Mouse (Mus musculus) CH12.LX (cell line): ENCODE data around the gene 1500011B03Rik. TPM values are rescaled to one million over a fixed set of nuclear protein-coding genes. Genes with fewer than 3 reads are reported as not detected.
"Not testable (repeated sequence)": the region's sequence is repeated elsewhere in the genome, so short reads cannot be mapped to it uniquely, and the experiment has no call there.

ENCODE experiments used
- DNase-seq: peaks from one replicate; pipeline ENCODE4 v3.0.0-alpha.2; 2013; ENCODE audit errors: extremely low read depth
- H3K27ac ChIP-seq: 2 replicates; pipeline ENCODE4 v1.5.1; 2012; ENCODE audit warnings: low read depth, mild to moderate bottlenecking, control low read depth, moderate library complexity; ENCODE audit not compliant: insufficient read depth
- H3K27me3 ChIP-seq: replicated peaks from 2 replicates; pipeline ENCODE3; 2012; ENCODE audit warnings: inconsistent platforms
- H3K36me3 ChIP-seq, 2 experiments: replicated peaks in 1 of 2; 2 replicates each; pipeline versions ENCODE3 to v1.6.1; 2012; ENCODE audit warnings: inconsistent platforms in 1 of 2, low read length in 1 of 2, mild to moderate bottlenecking in 1 of 2, mixed read lengths in 1 of 2, moderate library complexity in 1 of 2; ENCODE audit not compliant: control insufficient read depth in 1 of 2, insufficient read depth in 1 of 2
- H3K4me1 ChIP-seq, 2 experiments: 2 replicates each; pipeline ENCODE4 v1.6.1; 2012; ENCODE audit warnings: inconsistent platforms in 1 of 2, moderate library complexity in 1 of 2; ENCODE audit not compliant: insufficient read depth in 2 of 2, control insufficient read depth in 1 of 2
- H3K4me2 ChIP-seq: 2 replicates; pipeline ENCODE4 v1.6.1; 2012; ENCODE audit warnings: low read depth, mild to moderate bottlenecking, control low read depth; ENCODE audit not compliant: poor library complexity, insufficient read depth, severe bottlenecking
- H3K4me3 ChIP-seq, 3 experiments: fragments of 150-350 bp in 1 of 3; sonication (generic) in 1 of 3; replicated peaks in 1 of 3; 2 replicates each; pipeline versions ENCODE3 to v1.5.1; 2011 to 2012; ENCODE audit warnings: low read depth in 2 of 3, low read length in 2 of 3, mild to moderate bottlenecking in 2 of 3, moderate library complexity in 2 of 3, control low read depth in 1 of 3, improper control_type of control experiment in 1 of 3, inconsistent platforms in 1 of 3, mixed read lengths in 1 of 3; ENCODE audit not compliant: poor library complexity in 1 of 3
- H3K79me2 ChIP-seq: replicated peaks from 2 replicates; pipeline ENCODE4 v1.6.1; 2012; ENCODE audit warnings: mild to moderate bottlenecking, moderate library complexity; ENCODE audit not compliant: control insufficient read depth, poor library complexity, insufficient read depth, severe bottlenecking; ENCODE audit errors: extremely low read depth
- H3K9ac ChIP-seq: 2 replicates; pipeline ENCODE4 v1.6.1; 2012; ENCODE audit warnings: low read depth, mild to moderate bottlenecking, control low read depth, moderate library complexity; ENCODE audit not compliant: insufficient read depth
- H3K9me3 ChIP-seq: replicated peaks from 2 replicates; pipeline ENCODE3; 2012; ENCODE audit warnings: low read length, inconsistent platforms, mixed read lengths
- BHLHE40 ChIP-seq: IDR thresholded peaks from 2 replicates; pipeline ENCODE4 v1.6.1; 2011; ENCODE audit warnings: mild to moderate bottlenecking, low read depth, low read length, improper control_type of control experiment
- CHD2 ChIP-seq: IDR thresholded peaks from 2 replicates; pipeline ENCODE4 v1.6.1; 2011; ENCODE audit warnings: low read length, improper control_type of control experiment
- CTCF ChIP-seq, 2 experiments: IDR thresholded peaks in 1 of 2; conservative IDR thresholded peaks in 1 of 2; 2 replicates each; pipeline ENCODE4 v1.5.1; 2011 to 2012; ENCODE audit warnings: low read depth in 2 of 2, low read length in 2 of 2, improper control_type of control experiment in 1 of 2, inconsistent platforms in 1 of 2, mild to moderate bottlenecking in 1 of 2, moderate library complexity in 1 of 2
- ELF1 ChIP-seq: IDR thresholded peaks from 2 replicates; pipeline ENCODE4 v1.6.1; 2014; ENCODE audit warnings: low read depth, mild to moderate bottlenecking, inconsistent platforms, low read length, improper control_type of control experiment
- EP300 ChIP-seq: IDR thresholded peaks from 2 replicates; pipeline ENCODE4 v1.6.1; 2011; ENCODE audit warnings: low read length, improper control_type of control experiment
- GABPA ChIP-seq: IDR thresholded peaks from 2 replicates; pipeline ENCODE4 v1.6.1; 2012; ENCODE audit warnings: low read depth, low read length, improper control_type of control experiment, inconsistent platforms; ENCODE audit not compliant: insufficient replicate concordance
- JUN ChIP-seq: IDR thresholded peaks from 2 replicates; pipeline ENCODE4 v1.6.1; 2011; ENCODE audit warnings: low read depth, mild to moderate bottlenecking, low read length, improper control_type of control experiment, moderate library complexity; ENCODE audit not compliant: insufficient read depth
- KAT2A ChIP-seq: IDR thresholded peaks from 2 replicates; pipeline ENCODE4 v1.6.1; 2012; ENCODE audit warnings: low read length, improper control_type of control experiment, inconsistent platforms; ENCODE audit not compliant: insufficient replicate concordance
- MEF2A ChIP-seq: IDR thresholded peaks from 2 replicates; pipeline ENCODE4 v1.6.1; 2014; ENCODE audit warnings: low read depth, mild to moderate bottlenecking, inconsistent platforms, low read length, improper control_type of control experiment, borderline replicate concordance
- MYC ChIP-seq: IDR thresholded peaks from 2 replicates; pipeline ENCODE4 v1.6.1; 2011; ENCODE audit warnings: low read depth, mild to moderate bottlenecking, improper control_type of control experiment, low read length
- RAD21 ChIP-seq: IDR thresholded peaks from 2 replicates; pipeline ENCODE4 v1.6.1; 2011; ENCODE audit warnings: low read depth, mild to moderate bottlenecking, low read length, improper control_type of control experiment, moderate library complexity
- SMC3 ChIP-seq: IDR thresholded peaks from 2 replicates; pipeline ENCODE4 v1.6.1; 2011; ENCODE audit warnings: low read depth, low read length, improper control_type of control experiment
- TBP ChIP-seq: conservative IDR thresholded peaks from 2 replicates; pipeline ENCODE4 v1.6.1; 2011; ENCODE audit warnings: low read depth, low read length, improper control_type of control experiment
- TCF12 ChIP-seq: IDR thresholded peaks from 2 replicates; pipeline ENCODE4 v1.6.1; 2014; ENCODE audit warnings: low read depth, mild to moderate bottlenecking, inconsistent platforms, low read length, improper control_type of control experiment
- UBTF ChIP-seq: IDR thresholded peaks from 2 replicates; pipeline ENCODE4 v1.6.1; 2012; ENCODE audit warnings: low read depth, mild to moderate bottlenecking, inconsistent platforms, low read length, improper control_type of control experiment, moderate library complexity
- ZKSCAN1 ChIP-seq: IDR thresholded peaks from 2 replicates; pipeline ENCODE4 v1.6.1; 2012; ENCODE audit warnings: low read depth, inconsistent platforms, low read length, improper control_type of control experiment, borderline replicate concordance
- ZNF384 ChIP-seq: IDR thresholded peaks from 2 replicates; pipeline ENCODE4 v1.6.1; 2012; ENCODE audit warnings: low read depth, low read length, improper control_type of control experiment, inconsistent platforms
- dilution Hi-C: fragments of 300-500 bp; cut with MboI; formaldehyde crosslinking; loops from 2 replicates; pipeline ENCODE4 v1.14.3; 2020; ENCODE audit warnings: low sequenced_read_pairs; ENCODE audit not compliant: extremely low pct_unique_long_range_greater_than_20kb, extremely low pct_ligation_motif_present
- in situ Hi-C: fragments of 300-500 bp; cut with MboI; formaldehyde crosslinking; loops from 3 replicates; pipeline ENCODE4 v1.14.3; 2019; ENCODE audit warnings: low sequenced_read_pairs, low pct_ligation_motif_present, low pct_unique_long_range_greater_than_20kb, mixed read lengths
- polyA plus RNA-seq: library from polyadenylated mRNA; unstranded; fragments of >175 nt; gene quantifications from 2 replicates; pipeline ENCODE4 v1.2.1, GENCODE M21; 2012; ENCODE audit warnings: low read depth; ENCODE audit not compliant: insufficient read length
- total RNA-seq, 2 experiments: library from RNA; depleted of rRNA; stranded (reverse); fragments of 300-350 nt in 1 of 2; fragments of >200 nt in 1 of 2; gene quantifications; 2 replicates each; pipeline ENCODE4 v1.2.3; 2012 to 2014

The 1500011B03Rik gene
- total and polyA plus RNA-seq, 3 experiments, result 15.5 to 39.1 (median 31.4) TPM

- Histone ChIP-seq H3K36me3 (no peaks in the 10 kb centered on the region), H3K9me3 (peaks cover 10% of the 10 kb centered on the region), H3K4me1 (peaks cover 9 to 45% of the 10 kb centered on the region in 2 experiments)
- TF ChIP-seq BHLHE40 (no peak), JUN (no peak), EP300 (no peak), TCF12 (no peak), GABPA (no peak), TBP (no peak)
- TF ChIP-seq, all 38 proteins: peak for 0
- Histone ChIP-seq H3K4me3 (no peak overlapping the region), H3K27ac (no peak overlapping the region), H3K27me3 (peaks cover 11% of the 10 kb centered on the region), H3K9ac (no peak overlapping the region), H3K79me2 (no peaks in the 10 kb centered on the region), H3K4me2 (no peak overlapping the region)
- dilution Hi-C loops, result no loop called here
- DNase-seq, result no peak
- in situ Hi-C loops, result no loop called here
Measured at GRCm38 (mm10) chr5:114861730-114862129, 38.5 kb upstream of the 1500011B03Rik start.

DNA sequence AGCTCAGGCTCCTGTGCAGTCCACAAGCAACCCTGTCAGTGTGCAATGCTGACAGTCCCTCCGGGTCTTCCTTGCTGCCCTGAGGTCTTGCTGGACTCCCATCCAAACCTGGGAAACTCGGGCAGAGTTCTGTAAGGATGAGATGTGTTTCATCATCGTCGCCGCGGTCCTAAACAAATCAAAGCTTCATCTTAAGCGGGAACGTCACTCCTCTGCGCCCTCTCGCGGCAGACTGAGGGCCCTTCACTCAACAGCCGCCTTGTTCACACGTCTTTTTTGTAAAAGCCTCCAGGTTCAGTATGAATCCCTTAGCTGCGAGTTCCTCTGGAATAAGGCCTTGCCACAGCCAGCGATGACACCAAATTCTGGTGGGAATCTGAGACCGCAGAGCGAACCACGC, 36.0 kb upstream of the 1500011B03Rik start:
- peaks cover 11% of the 10 kb centered on the region for H3K27me3 ChIP-seq

DNA sequence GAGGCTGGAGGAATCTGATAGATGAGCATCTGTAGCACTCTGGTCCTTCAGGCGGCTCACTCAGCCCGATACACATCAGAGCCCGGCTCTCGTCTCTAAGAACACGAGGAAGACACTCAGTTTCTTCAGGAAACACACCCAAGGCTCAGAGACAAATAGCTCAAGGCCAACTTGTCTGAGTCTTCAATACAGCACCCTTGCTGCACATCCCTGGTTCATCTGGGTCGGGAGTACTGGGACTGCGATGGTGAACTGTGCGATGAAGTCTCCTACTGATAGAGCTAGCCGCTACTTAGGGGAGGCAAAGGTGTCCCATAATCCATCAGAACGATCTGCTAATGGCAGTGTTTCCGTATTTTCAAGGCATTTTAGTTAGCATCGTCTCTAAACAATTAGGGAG, 35.3 kb upstream of the 1500011B03Rik start, which contains the start of gene Gm9936:
Gene Gm9936 (minus strand): TSS at position 101 of the 400 bp plus-strand sequence.
- H3K4me3 ChIP-seq, result peak within 1 kb of the TSS in 2 of 3 experiments; percentile 29 to 43
- peak within 1 kb of the TSS; percentile 60; the same call in 1 of the 2 replicates for H3K4me2 ChIP-seq
- H3K27ac ChIP-seq, result no peak within 1 kb of the TSS
- peaks cover 11% of the 10 kb centered on the region for H3K27me3 ChIP-seq
- in situ Hi-C loops (no loop called here), dilution Hi-C loops (no loop called here)
- DNase-seq, result no peak
- H3K36me3 ChIP-seq, result no peaks in the 10 kb centered on the region
- H3K4me1 ChIP-seq, result peaks cover 8 to 32% of the 10 kb centered on the region in 2 experiments
- TF ChIP-seq CTCF (conservative IDR thresholded peaks at IDR 0.05 in 1 of 2, IDR thresholded peaks at IDR 0.05 in 1 of 2; ENCODE audit: low read depth in 2 of 2, low read length in 2 of 2), result no peak
- no peak for TF ChIP-seq UBTF
- TF ChIP-seq CHD2, result no peak
- TF ChIP-seq TBP, result no peak
- no peak for TF ChIP-seq ZNF384
- TF ChIP-seq BHLHE40, result no peak
- no peak for TF ChIP-seq ZKSCAN1
- no peak for TF ChIP-seq KAT2A
- TF ChIP-seq RAD21, result no peak
- H3K79me2 ChIP-seq, result no peaks in the 10 kb centered on the region
- H3K9ac ChIP-seq, result peak within 1 kb of the TSS; percentile 37; the same call in 1 of the 2 replicates
- H3K9me3 ChIP-seq, result no peaks in the 10 kb centered on the region

More for the DNA sequence above, 36.0 kb upstream of the 1500011B03Rik start:
- H3K27ac ChIP-seq, result no peak overlapping the region
- H3K36me3 ChIP-seq, result no peaks in the 10 kb centered on the region
- peak overlapping the region; percentile 37; the same call in 1 of the 2 replicates for H3K9ac ChIP-seq
- peaks cover 8 to 30% of the 10 kb centered on the region in 2 experiments for H3K4me1 ChIP-seq
- peak overlapping the region; percentile 60; the same call in 1 of the 2 replicates for H3K4me2 ChIP-seq
- no peak for TF ChIP-seq MEF2A
- no peak for TF ChIP-seq ELF1
- TF ChIP-seq JUN, result no peak
- peak; percentile 59 for TF ChIP-seq RAD21
- TF ChIP-seq CHD2, result no peak
- TF ChIP-seq BHLHE40, result no peak
- TF ChIP-seq CTCF (conservative IDR thresholded peaks at IDR 0.05 in 1 of 2, IDR thresholded peaks at IDR 0.05 in 1 of 2; ENCODE audit: low read depth in 2 of 2, low read length in 2 of 2), result peak; percentile 60 to 85
- peak; percentile 81 for TF ChIP-seq SMC3
- TF ChIP-seq MYC, result no peak
- peak; percentile 83 for DNase-seq
- H3K4me3 ChIP-seq, result peak overlapping the region in 2 of 3 experiments; percentile 29 to 43
- dilution Hi-C loops (no loop called here), in situ Hi-C loops (no loop called here)
- H3K9me3 ChIP-seq, result no peaks in the 10 kb centered on the region
- no peaks in the 10 kb centered on the region for H3K79me2 ChIP-seq

- in situ Hi-C loops, H3K4me3 ChIP-seq, H3K9ac ChIP-seq, H3K4me2 ChIP-seq, H3K79me2 ChIP-seq, dilution Hi-C loops, H3K9me3 ChIP-seq, DNase-seq, H3K27me3 ChIP-seq, H3K36me3 ChIP-seq, H3K27ac ChIP-seq: not testable (repeated sequence)
- peaks cover 8 to 16% of the 10 kb centered on the region in 2 experiments for H3K4me1 ChIP-seq
Measured at GRCm38 (mm10) chr5:114853364-114853763, 30.1 kb upstream of the 1500011B03Rik start, which contains the start of gene 4930519G04Rik. TSS of gene 4930519G04Rik (plus strand) at chr5:114853664.
